Mouse (Mus musculus): ENCODE measurements around the gene Pomc.
"Not testable (repeated sequence)": the region's sequence is repeated elsewhere in the genome, so short reads cannot be mapped to it uniquely, and the experiment has no call there.

Pomc gene

GRCm38 (mm10) chr12:3973169-3973568, 18.4 kb downstream of the Pomc start:
- not testable (repeated sequence) for DNase-seq

GRCm38 (mm10) chr12:3980991-3981349, 26.2 kb downstream of the Pomc start:
- no peak for DNase-seq

GRCm38 (mm10) chr12:3981350-3982131, 26.8 kb downstream of the Pomc start:
- peak; percentile 75 for DNase-seq

- peak; percentile 74 for DNase-seq
These were observed 27.5 kb downstream of the Pomc start for GRCm38 (mm10) chr12:3982257-3982656.

GRCm38 (mm10) chr12:3983736-3984135, 29.0 kb downstream of the Pomc start:
- DNase-seq = peak; percentile 79

GRCm38 (mm10) chr12:3984446-3984845, 29.7 kb downstream of the Pomc start:
- no peak for DNase-seq

- DNase-seq = no peak
These were observed 35.2 kb downstream of the Pomc start for GRCm38 (mm10) chr12:3989943-3990342.

- no peak for DNase-seq
These were observed 36.3 kb downstream of the Pomc start for GRCm38 (mm10) chr12:3991047-3991446.

- no peak for DNase-seq
These were observed 42.0 kb downstream of the Pomc start for GRCm38 (mm10) chr12:3996749-3997148.

- DNase-seq = no peak
These were observed 45.7 kb downstream of the Pomc start for GRCm38 (mm10) chr12:4000406-4000805.

GRCm38 (mm10) chr12:4004648-4005047, 49.9 kb downstream of the Pomc start:
- DNase-seq = no peak

- DNase-seq = peak; percentile 85
These were observed 51.3 kb downstream of the Pomc start for GRCm38 (mm10) chr12:4006079-4006478.

- DNase-seq = peak; percentile 67
These were observed 52.4 kb downstream of the Pomc start for GRCm38 (mm10) chr12:4007181-4007580.

- DNase-seq = no peak
These were observed 53.0 kb downstream of the Pomc start for GRCm38 (mm10) chr12:4007766-4008165.

GRCm38 (mm10) chr12:4008731-4009130, 54.0 kb downstream of the Pomc start:
- DNase-seq = peak; percentile 78
